Mouse (Mus musculus) erythroblast, embryonic 14.5 days (primary cell): ENCODE data around the gene Cdca3.

Source experiments
- GATA1 ChIP-seq: IDR thresholded peaks from 2 replicates; pipeline ENCODE4 v1.6.1; 2012; ENCODE audit warnings: low read length, inconsistent platforms, mixed read lengths
- TAL1 ChIP-seq: IDR thresholded peaks from 3 replicates; pipeline ENCODE4 v1.6.1; 2012; ENCODE audit warnings: low read length, inconsistent platforms, mixed read lengths

DNA sequence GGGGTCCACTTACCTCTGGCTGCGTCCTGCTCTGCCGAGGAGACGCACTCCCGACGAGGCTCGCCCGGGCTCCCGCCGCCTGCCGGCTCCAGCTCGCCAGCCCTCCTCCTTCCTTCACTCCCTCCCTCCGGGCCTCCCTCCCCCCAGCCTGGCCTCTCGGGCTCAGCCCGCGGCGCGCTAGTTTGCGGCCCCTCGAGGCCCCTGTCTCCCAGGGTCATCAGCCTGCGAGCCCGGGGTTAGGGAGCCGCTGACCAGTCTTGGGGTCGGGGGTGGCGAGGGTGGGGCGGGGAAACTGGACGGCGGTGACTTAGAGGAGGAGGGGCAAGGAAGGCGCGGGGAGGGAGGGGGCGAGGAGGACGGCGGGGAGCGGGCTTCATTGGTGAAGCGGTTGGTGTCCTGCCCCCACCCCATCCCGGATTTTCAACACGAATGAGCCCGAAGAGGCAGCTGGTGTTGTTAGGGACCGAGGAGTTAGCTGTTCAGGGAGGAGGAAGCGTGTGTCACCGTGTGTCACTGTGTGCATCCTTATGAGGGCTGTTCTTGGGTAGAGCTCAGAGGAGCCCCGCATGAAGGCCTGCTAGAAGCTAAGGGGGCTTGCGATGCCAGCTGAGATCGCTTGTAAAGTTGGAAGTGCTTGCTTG lies 34.4 kb downstream of the Cdca3 start, which contains the start of gene Gpr162:
- no peak for TF ChIP-seq TAL1
- TF ChIP-seq GATA1: no peak
